Mouse (Mus musculus) ES-CJ7 (cell line): Measurements from ENCODE around the gene 2810408A11Rik.

Experiments used
- DNase-seq: peaks from one replicate; pipeline ENCODE4 v3.0.0; 2011; ENCODE audit warnings: low read depth, low spot score

Gene 2810408A11Rik

GRCm38 (mm10) chr11:69850754-69851153 is 50.0 kb downstream of the 2810408A11Rik start:
- DNase-seq = no peak

DNA sequence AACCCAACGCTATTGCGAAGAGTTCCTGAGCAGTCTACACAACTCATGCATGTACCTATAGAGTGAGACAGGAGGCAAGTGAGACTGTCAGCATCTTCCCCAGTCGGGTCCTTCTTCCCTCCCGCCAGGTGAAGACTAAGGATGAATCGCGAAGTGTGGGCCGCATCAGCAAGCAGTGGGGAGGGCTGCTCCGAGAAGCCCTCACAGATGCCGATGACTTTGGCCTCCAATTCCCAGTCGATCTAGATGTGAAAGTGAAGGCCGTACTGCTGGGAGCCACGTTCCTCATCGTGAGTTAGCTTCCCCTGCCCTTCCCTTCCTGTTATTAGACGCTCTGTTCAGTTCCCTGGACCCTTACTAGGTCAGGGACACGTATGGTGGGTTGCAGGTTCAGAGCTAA is 50.9 kb downstream of the 2810408A11Rik start:
- no peak for DNase-seq

- DNase-seq = no peak
These were observed 51.7 kb downstream of the 2810408A11Rik start for GRCm38 (mm10) chr11:69849128-69849527.

DNA sequence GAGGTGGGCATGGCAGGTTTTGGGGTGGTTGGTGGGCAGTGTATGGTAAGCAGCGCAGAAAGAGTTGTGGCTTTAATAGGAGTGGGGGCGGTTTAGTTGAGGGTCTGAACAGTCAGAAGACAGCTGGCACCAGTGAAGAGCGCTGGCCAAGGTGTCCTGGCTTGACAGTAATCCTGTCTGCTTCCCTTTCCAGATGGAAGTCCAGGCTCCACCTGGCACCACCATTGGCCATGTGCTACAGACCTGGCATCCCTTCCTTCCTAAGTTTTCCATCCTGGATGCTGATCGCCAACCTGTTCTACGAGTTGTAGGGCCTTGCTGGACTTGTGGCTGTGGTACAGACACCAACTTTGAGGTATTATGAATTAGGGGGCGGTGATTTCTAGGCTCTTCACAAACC is 52.8 kb downstream of the 2810408A11Rik start:
- no peak for DNase-seq
